Mouse (Mus musculus): Measurements from ENCODE around the gene Sdc1.

Sdc1 gene

GRCm38 (mm10) chr12:8829032-8829660 lies 58.0 kb downstream of the Sdc1 start:
- DNase-seq = no peak

DNA sequence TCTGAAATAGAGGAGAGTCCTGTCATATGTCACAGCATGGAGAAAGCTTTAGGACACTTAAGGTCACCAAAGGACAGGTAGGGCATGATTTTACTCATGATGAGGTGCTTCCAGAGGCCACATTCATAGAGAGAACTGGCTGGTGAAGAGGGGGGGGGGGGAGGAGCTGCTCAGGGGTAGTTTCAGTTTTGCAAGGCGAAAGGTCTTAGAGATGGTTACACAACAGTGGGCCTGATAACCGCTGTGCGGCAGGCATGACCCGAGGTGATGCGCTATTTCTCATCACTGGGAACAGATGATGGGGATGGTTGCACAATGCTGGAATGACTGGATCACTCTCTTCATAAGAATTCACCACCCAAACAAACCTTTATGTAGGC lies 58.5 kb downstream of the Sdc1 start:
- no peak for DNase-seq

- DNase-seq = peak; percentile 92
These were observed 60.0 kb downstream of the Sdc1 start for GRCm38 (mm10) chr12:8830967-8831635.

DNA sequence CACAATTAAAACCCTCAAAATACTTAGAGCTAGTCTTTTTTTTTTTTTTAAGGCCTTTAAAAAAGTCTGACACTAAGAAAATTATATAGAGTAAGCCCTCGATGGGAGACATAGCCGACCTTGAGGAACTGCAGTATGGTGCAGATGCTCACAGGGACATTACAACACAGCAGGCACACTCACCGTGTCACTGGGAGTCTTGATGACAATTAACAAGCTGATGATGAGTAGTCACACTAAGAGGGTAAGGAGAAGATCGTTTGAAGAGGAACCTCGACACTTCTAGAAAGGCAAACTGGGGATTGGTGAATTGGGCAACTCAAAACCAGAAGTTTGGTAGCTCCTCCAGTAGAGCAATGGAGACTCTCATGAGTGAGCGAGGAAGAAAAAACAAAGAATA lies 60.6 kb downstream of the Sdc1 start:
- peak in 1 of 2 experiments; percentile 41 for DNase-seq

GRCm38 (mm10) chr12:8840782-8841325 lies 69.7 kb downstream of the Sdc1 start:
- no peak for DNase-seq

- no peak for DNase-seq
These were observed 71.6 kb downstream of the Sdc1 start for GRCm38 (mm10) chr12:8842725-8843124.
